Mouse (Mus musculus) megakaryocyte, adult 5-6 weeks (primary cell): ENCODE results near the gene Tpte. TPM values are rescaled to one million over a fixed set of nuclear protein-coding genes. Genes with fewer than 3 reads are reported as not detected.

ENCODE experiments used
- total RNA-seq, 2 experiments: library from RNA; stranded (forward) in 1 of 2; stranded (reverse) in 1 of 2; fragments of 153-499, 151-499 nt in 1 of 2; fragments of 221-1000, 200-1000 nt in 1 of 2; gene quantifications; 2 replicates each; pipeline versions ENCODE4 v1.2.3 to v1.2.4; 2015 to 2017

Tpte gene
- total RNA-seq, 2 experiments from 2014 or later = not detected

Other genes starting within 250 kb of the Tpte start
- gene Atp7b, start 223.1 kb upstream of the Tpte start, total RNA-seq (2015) = 0.47 and 0.62 TPM in 2 replicates
- 0.29 and 0.69 TPM in 2 replicates for gene Atp7b, start 223.1 kb upstream of the Tpte start, total RNA-seq (2017)
- 8.6 and 8.9 TPM in 2 replicates for gene Alg11, start 222.7 kb upstream of the Tpte start, total RNA-seq (2015)
- gene Alg11, start 222.7 kb upstream of the Tpte start, total RNA-seq (2017) = 10.9 and 12.5 TPM in 2 replicates
- gene Nek5, start 158.4 kb upstream of the Tpte start, total RNA-seq (2015) = not detected in 2 replicates
- gene Nek5, start 158.4 kb upstream of the Tpte start, total RNA-seq (2017) = not detected in 2 replicates
- gene Nek3, start 117.0 kb upstream of the Tpte start, total RNA-seq (2015) = 1.2 and 2.3 TPM in 2 replicates
- 2.1 and 2.2 TPM in 2 replicates for gene Nek3, start 117.0 kb upstream of the Tpte start, total RNA-seq (2017)
- gene Ckap2, start 97.6 kb upstream of the Tpte start, total RNA-seq (2015) = 66.7 and 76.1 TPM in 2 replicates
- 46.4 and 54.6 TPM in 2 replicates for gene Ckap2, start 97.6 kb upstream of the Tpte start, total RNA-seq (2017)
- 47.5 and 49.8 TPM in 2 replicates for gene Vps36, start 90.6 kb upstream of the Tpte start, total RNA-seq (2015)
- 43.9 and 47.3 TPM in 2 replicates for gene Vps36, start 90.6 kb upstream of the Tpte start, total RNA-seq (2017)
- gene Thsd1, start 56.1 kb upstream of the Tpte start, total RNA-seq (2015) = 0.56 and 1.5 TPM in 2 replicates
- 0.51 and 0.73 TPM in 2 replicates for gene Thsd1, start 56.1 kb upstream of the Tpte start, total RNA-seq (2017)
- 2.3 and 2.9 TPM in 2 replicates for gene Slc25a15, start 115.2 kb downstream of the Tpte start, total RNA-seq (2015)
- gene Slc25a15, start 115.2 kb downstream of the Tpte start, total RNA-seq (2017) = 3.8 and 4.1 TPM in 2 replicates
- 12.9 and 15.7 TPM in 2 replicates for gene Mrps31, start 127.9 kb downstream of the Tpte start, total RNA-seq (2015)
- 14.4 and 15.9 TPM in 2 replicates for gene Mrps31, start 127.9 kb downstream of the Tpte start, total RNA-seq (2017)